Mouse (Mus musculus) ES-Bruce4 (cell line): ENCODE results near the gene Map2k6.

Source experiments
- CTCF ChIP-seq: IDR thresholded peaks from one replicate; pipeline ENCODE4 v1.8.1; 2011; ENCODE audit warnings: low read depth, low read length
- POLR2A ChIP-seq: IDR thresholded peaks from one replicate; pipeline ENCODE4 v1.8.1; 2011; ENCODE audit warnings: low read length; ENCODE audit not compliant: insufficient read depth

- TF ChIP-seq CTCF (no peak), POLR2A (no peak)
Measured at GRCm38 (mm10) chr11:110438135-110438534, 39.2 kb downstream of the Map2k6 start.
